Mouse (Mus musculus) hindbrain, embryonic 11.5 days (tissue): Measurements from ENCODE around the gene Sema3d. TPM values are rescaled to one million over a fixed set of nuclear protein-coding genes. Genes with fewer than 3 reads are reported as not detected.

Experiments
- ATAC-seq: fragments of 200-750 bp; cut with Nextera tagmentation; 2 replicates; pipeline ENCODE4 v1.8.0; 2017; ENCODE audit warnings: mild to moderate bottlenecking, moderate TSS enrichment, moderate library complexity; ENCODE audit not compliant: low FRiP score
- DNase-seq: peaks from one replicate; pipeline ENCODE4 v3.0.0-alpha.2; 2015; ENCODE audit warnings: low spot score
- H3K27ac ChIP-seq: fragments of 300-500 bp; sonication (generic); 2 replicates; pipeline ENCODE4 v1.5.1; 2014; ENCODE audit warnings: mild to moderate bottlenecking, low read depth, low read length
- H3K27me3 ChIP-seq: fragments of 300-500 bp; sonication (generic); 2 replicates; pipeline ENCODE4 v1.6.1; 2014; ENCODE audit warnings: mild to moderate bottlenecking, low read length, moderate library complexity, mixed read lengths; ENCODE audit not compliant: control insufficient read depth, insufficient read depth
- H3K36me3 ChIP-seq: fragments of 300-500 bp; sonication (generic); 2 replicates; pipeline ENCODE4 v1.6.1; 2014; ENCODE audit warnings: mild to moderate bottlenecking, low read length, moderate library complexity, mixed read lengths; ENCODE audit not compliant: control insufficient read depth, insufficient read depth
- H3K4me1 ChIP-seq: fragments of 300-500 bp; sonication (generic); replicated peaks from 2 replicates; pipeline ENCODE4 v1.6.1; 2014; ENCODE audit warnings: low read length, mixed read lengths; ENCODE audit not compliant: control insufficient read depth, insufficient read depth
- H3K4me2 ChIP-seq: fragments of 300-500 bp; sonication (generic); replicated peaks from 2 replicates; pipeline ENCODE4 v1.6.1; 2014; ENCODE audit warnings: mild to moderate bottlenecking, low read depth, low read length
- H3K4me3 ChIP-seq: fragments of 300-500 bp; sonication (generic); 2 replicates; pipeline ENCODE4 v1.5.1; 2014; ENCODE audit warnings: low read depth, low read length
- H3K9ac ChIP-seq: fragments of 300-500 bp; sonication (generic); 2 replicates; pipeline ENCODE4 v1.6.1; 2014; ENCODE audit warnings: low read depth, low read length
- H3K9me3 ChIP-seq: fragments of 300-500 bp; sonication (generic); 2 replicates; pipeline ENCODE4 v1.6.1; 2016; ENCODE audit warnings: low read length; ENCODE audit not compliant: control insufficient read depth
- WGBS: fragments of 180-500 bp; shearing (Covaris S2); extraction: QIAGEN DNeasy Blood & Tissue Kit; methylation state at CpG from one replicate; pipeline ENCODE4 v1.1.7; 2014; 5-methylcytosine and 5-hydroxymethylcytosine counted together
- polyA plus RNA-seq: library from polyadenylated mRNA; unstranded; fragments of >200 nt; fragmentation: Nextera tagmentation; extraction: Ambion mirVana; gene quantifications from 2 replicates; pipeline ENCODE4 v1.2.1, GENCODE M21; 2014

Sema3d gene
- polyA plus RNA-seq, 1 experiment from 2014 or later = 5.5 TPM

- no peaks in the 10 kb centered on the region for H3K27me3 ChIP-seq
- no peak overlapping the region for H3K9ac ChIP-seq
- DNase-seq (peak; percentile 27), ATAC-seq (peak; percentile 69; the same call in 1 of the 2 replicates)
- H3K4me1 ChIP-seq = no peaks in the 10 kb centered on the region
- no peak overlapping the region for H3K4me2 ChIP-seq
- no peak overlapping the region for H3K27ac ChIP-seq
- H3K9me3 ChIP-seq = no peaks in the 10 kb centered on the region
- H3K36me3 ChIP-seq = no peaks in the 10 kb centered on the region
- H3K4me3 ChIP-seq = no peak overlapping the region
- WGBS = 63% methylated on average over 2 of the region's 2 CpGs
Observed at GRCm38 (mm10) chr5:12564602-12565220, 181.5 kb downstream of the Sema3d start.

DNA sequence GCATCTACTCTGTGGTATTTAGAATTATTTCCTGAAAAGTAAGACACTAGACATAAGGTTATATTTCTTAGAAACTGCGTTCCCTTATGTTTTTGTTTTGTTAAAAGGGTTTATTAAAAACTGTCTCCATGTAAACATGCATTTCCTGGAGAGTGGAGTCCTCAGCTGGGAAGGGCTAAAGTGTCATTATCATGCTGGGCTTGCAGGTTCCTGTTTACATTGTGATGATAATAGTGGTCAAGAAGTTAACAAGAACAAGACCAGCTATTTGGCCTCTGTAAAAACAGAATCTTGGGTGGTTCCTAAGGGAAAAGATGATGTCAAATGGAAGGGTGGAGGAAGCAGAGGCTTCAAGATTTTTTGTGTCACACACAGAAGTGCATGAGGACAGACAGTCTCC is 183.4 kb downstream of the Sema3d start:
- H3K9ac ChIP-seq = no peak overlapping the region
- WGBS = 68% methylated on average over 1 of the region's 1 CpGs
- no peaks in the 10 kb centered on the region for H3K4me1 ChIP-seq
- ATAC-seq (no peak), DNase-seq (no peak)
- H3K4me2 ChIP-seq = no peak overlapping the region
- H3K27me3 ChIP-seq = no peaks in the 10 kb centered on the region
- H3K27ac ChIP-seq = no peak overlapping the region
- H3K9me3 ChIP-seq = no peaks in the 10 kb centered on the region
- H3K36me3 ChIP-seq = no peaks in the 10 kb centered on the region
- H3K4me3 ChIP-seq = no peak overlapping the region

GRCm38 (mm10) chr5:12574551-12574950 is 191.4 kb downstream of the Sema3d start:
- no peak for ATAC-seq
- Histone ChIP-seq H3K4me1 (no peaks in the 10 kb centered on the region), H3K4me3 (no peak overlapping the region), H3K4me2 (no peak overlapping the region), H3K36me3 (no peaks in the 10 kb centered on the region), H3K9me3 (no peaks in the 10 kb centered on the region), H3K27ac (no peak overlapping the region), H3K27me3 (no peaks in the 10 kb centered on the region), H3K9ac (no peak overlapping the region)
- DNase-seq = no peak
- WGBS = 66% methylated on average over 4 of the region's 4 CpGs

DNA sequence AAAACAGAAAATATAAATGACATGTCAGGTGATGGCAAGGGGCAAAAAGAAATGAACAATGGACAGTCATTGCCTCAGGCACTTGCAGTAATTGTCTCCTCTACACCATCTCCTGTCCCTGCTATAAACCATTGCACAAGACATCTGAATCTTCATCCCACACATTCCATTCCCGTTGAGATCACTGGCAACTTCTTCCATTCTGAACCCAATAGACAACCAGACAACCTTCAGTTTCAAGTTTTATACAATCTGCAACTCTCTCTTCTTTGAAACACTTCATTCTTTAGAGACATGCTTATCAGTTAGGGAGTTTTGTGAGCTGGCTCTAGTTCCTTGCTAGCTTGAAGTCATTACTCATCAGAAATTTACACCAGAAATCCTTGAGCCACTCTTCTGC is 192.1 kb downstream of the Sema3d start:
- Histone ChIP-seq H3K9me3 (no peaks in the 10 kb centered on the region), H3K4me1 (no peaks in the 10 kb centered on the region), H3K4me2 (no peak overlapping the region), H3K9ac (no peak overlapping the region), H3K36me3 (no peaks in the 10 kb centered on the region), H3K4me3 (no peak overlapping the region), H3K27ac (no peak overlapping the region), H3K27me3 (no peaks in the 10 kb centered on the region)
- ATAC-seq (no peak), DNase-seq (no peak)
- WGBS = 69% methylated on average over 1 of the region's 1 CpGs

DNA sequence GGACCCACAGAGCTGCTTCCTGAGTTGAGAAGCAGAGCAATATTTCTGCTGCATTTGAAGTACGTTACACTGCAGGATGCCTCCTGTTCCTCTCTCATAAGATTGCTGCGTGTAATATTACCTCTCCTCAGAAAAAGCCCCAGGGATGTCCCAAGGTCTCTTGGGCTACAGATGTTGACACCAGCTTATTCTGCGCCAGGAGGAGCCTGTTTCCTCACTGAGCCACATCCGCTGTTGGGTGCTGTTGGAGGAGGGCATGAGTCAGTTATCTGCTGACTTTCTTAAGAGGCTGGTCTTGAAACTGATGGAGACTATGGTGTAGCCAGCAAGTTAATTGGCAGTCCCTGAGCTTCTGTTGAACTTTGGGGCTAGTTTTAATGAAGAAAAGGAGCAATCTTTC is 196.6 kb downstream of the Sema3d start:
- DNase-seq (no peak), ATAC-seq (no peak)
- no peaks in the 10 kb centered on the region for H3K9me3 ChIP-seq
- H3K9ac ChIP-seq = no peak overlapping the region
- 58% methylated on average over 4 of the region's 4 CpGs for WGBS
- H3K27me3 ChIP-seq = no peaks in the 10 kb centered on the region
- H3K4me1 ChIP-seq = no peaks in the 10 kb centered on the region
- no peak overlapping the region for H3K4me2 ChIP-seq
- no peak overlapping the region for H3K27ac ChIP-seq
- no peaks in the 10 kb centered on the region for H3K36me3 ChIP-seq
- H3K4me3 ChIP-seq = no peak overlapping the region

DNA sequence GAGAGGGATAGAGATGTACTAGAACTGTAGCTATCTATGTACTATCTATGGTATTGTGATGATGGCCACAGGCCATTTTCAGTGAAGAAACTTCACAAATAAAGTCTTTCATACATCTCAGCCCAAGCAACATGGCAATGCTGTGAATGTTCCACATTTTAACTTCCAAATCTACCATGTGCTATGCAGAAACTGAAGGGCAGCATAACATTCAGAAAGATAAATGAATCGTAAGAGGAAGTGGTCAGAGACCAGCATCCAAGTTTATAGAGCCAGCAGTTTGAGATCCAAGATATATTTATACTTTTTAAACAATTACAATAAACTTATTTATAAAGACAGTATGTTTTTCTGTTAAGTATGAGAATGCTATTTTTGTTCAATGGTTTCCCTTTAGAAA is 199.4 kb downstream of the Sema3d start:
- Histone ChIP-seq H3K4me1 (no peaks in the 10 kb centered on the region), H3K4me2 (no peak overlapping the region), H3K9ac (no peak overlapping the region), H3K4me3 (no peak overlapping the region), H3K27ac (no peak overlapping the region), H3K27me3 (no peaks in the 10 kb centered on the region), H3K36me3 (no peaks in the 10 kb centered on the region), H3K9me3 (no peaks in the 10 kb centered on the region)
- no peak for DNase-seq
- ATAC-seq = no peak
- 85% methylated on average over 1 of the region's 1 CpGs for WGBS

DNA sequence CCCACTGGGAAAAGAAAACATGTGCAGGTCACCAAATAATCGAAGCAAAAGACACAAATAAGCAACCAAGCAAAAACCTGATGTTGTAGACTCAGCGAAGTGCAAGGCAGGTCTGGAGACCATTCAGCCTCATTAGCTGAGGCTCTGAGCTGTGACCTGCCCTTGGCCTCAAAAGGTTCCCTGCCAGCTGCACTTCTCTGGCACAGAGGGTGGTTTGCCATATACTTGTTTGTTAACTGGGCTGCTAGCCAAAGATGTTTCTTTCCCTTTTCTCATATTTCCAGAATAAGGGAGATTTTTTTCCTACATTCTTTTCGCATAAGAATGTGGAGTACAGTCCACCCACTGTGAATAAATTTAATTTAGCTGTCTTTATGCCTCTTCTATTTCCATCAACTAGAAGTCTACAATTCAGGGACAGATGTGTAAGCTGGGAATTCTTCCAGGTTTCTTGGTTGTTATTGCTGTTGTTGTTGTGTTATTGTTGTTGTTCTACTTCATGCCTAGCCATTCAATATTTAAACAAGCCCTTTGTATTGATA is 200.2 kb downstream of the Sema3d start:
- no peak for ATAC-seq

DNA sequence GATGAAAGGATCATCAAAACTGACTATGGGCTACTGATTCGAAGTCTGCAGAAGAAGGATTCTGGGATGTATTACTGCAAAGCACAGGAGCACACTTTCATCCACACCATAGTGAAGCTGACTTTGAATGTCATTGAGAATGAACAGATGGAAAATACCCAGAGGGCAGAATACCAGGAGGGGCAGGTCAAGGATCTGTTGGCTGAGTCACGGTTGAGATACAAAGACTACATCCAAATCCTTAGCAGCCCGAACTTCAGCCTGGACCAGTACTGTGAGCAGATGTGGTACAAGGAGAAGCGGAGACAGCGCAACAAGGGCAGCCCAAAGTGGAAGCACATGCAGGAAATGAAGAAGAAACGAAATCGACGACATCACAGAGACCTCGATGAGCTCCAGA is 201.7 kb downstream of the Sema3d start:
- no peak for ATAC-seq

More for the DNA sequence above, 200.2 kb downstream of the Sema3d start:
- H3K36me3 ChIP-seq = no peaks in the 10 kb centered on the region
- H3K4me2 ChIP-seq = no peak overlapping the region
- H3K4me1 ChIP-seq = no peaks in the 10 kb centered on the region
- 69% methylated on average over 3 of the region's 3 CpGs for WGBS
- no peak overlapping the region for H3K4me3 ChIP-seq
- DNase-seq = no peak
- H3K9me3 ChIP-seq = no peaks in the 10 kb centered on the region
- no peaks in the 10 kb centered on the region for H3K27me3 ChIP-seq
- H3K9ac ChIP-seq = no peak overlapping the region
- no peak overlapping the region for H3K27ac ChIP-seq

GRCm38 (mm10) chr5:12634227-12634980 is 251.2 kb downstream of the Sema3d start:
- Histone ChIP-seq H3K9ac (no peak overlapping the region), H3K9me3 (no peaks in the 10 kb centered on the region), H3K36me3 (no peaks in the 10 kb centered on the region), H3K27me3 (no peaks in the 10 kb centered on the region), H3K4me3 (no peak overlapping the region), H3K4me2 (no peak overlapping the region), H3K4me1 (no peaks in the 10 kb centered on the region), H3K27ac (peak overlapping the region; percentile 47; the same call in 1 of the 2 replicates)
- DNase-seq (peak; percentile 19), ATAC-seq (peak; percentile 61; the same call in 1 of the 2 replicates)
- 21% methylated on average over 8 of the region's 8 CpGs for WGBS

More for the DNA sequence above, 201.7 kb downstream of the Sema3d start:
- Histone ChIP-seq H3K27ac (no peak overlapping the region), H3K9ac (no peak overlapping the region), H3K36me3 (no peaks in the 10 kb centered on the region), H3K27me3 (no peaks in the 10 kb centered on the region), H3K4me2 (no peak overlapping the region), H3K9me3 (no peaks in the 10 kb centered on the region), H3K4me1 (no peaks in the 10 kb centered on the region), H3K4me3 (no peak overlapping the region)
- DNase-seq = no peak
- 77% methylated on average over 9 of the region's 9 CpGs for whole genome bisulfite sequencing
